Mouse (Mus musculus) G1E (cell line): ENCODE measurements around the gene Sfmbt1.

ENCODE experiments used
- CTCF ChIP-seq: IDR thresholded peaks from 2 replicates; pipeline ENCODE4 v1.5.1; 2012; ENCODE audit warnings: low read depth, low read length, inconsistent platforms, mixed read lengths
- GATA1 ChIP-seq: IDR thresholded peaks from 2 replicates; pipeline ENCODE4 v1.6.1; 2012; ENCODE audit warnings: borderline replicate concordance, low read length, inconsistent platforms, mixed read lengths
- TAL1 ChIP-seq: conservative IDR thresholded peaks from 2 replicates; pipeline ENCODE4 v1.6.1; 2012; ENCODE audit warnings: low read depth, low read length, inconsistent platforms, mixed read lengths

GRCm38 (mm10) chr14:30670161-30670560, 44.5 kb upstream of the Sfmbt1 start:
- TF ChIP-seq TAL1 (no peak), CTCF (no peak), GATA1 (no peak)
